Mouse (Mus musculus) brain, embryonic 14.5 days (tissue): ENCODE results near the gene Ahdc1. TPM values are rescaled to one million over a fixed set of nuclear protein-coding genes. Genes with fewer than 3 reads are reported as not detected.

Source experiments
- DNase-seq: peaks from one replicate; pipeline ENCODE4 v3.0.0-alpha.2; 2011; ENCODE audit warnings: low read depth
- CTCF ChIP-seq: fragments of 200-500 bp; IDR thresholded peaks from 2 replicates; pipeline ENCODE4 v1.5.1; 2012; ENCODE audit warnings: inconsistent platforms, mild to moderate bottlenecking, moderate library complexity, borderline replicate concordance; ENCODE audit not compliant: insufficient read depth, insufficient read length; ENCODE audit errors: extremely low read depth
- POLR2A ChIP-seq: fragments of 200-500 bp; IDR thresholded peaks from 2 replicates; pipeline ENCODE4 v1.6.1; 2012; ENCODE audit warnings: mild to moderate bottlenecking, inconsistent platforms, borderline replicate concordance; ENCODE audit not compliant: poor library complexity, insufficient read depth, insufficient read length, severe bottlenecking; ENCODE audit errors: extremely low read depth
- polyA plus RNA-seq: library from polyadenylated mRNA; depleted of rRNA; stranded (reverse); fragments of >200 nt; gene quantifications from 2 replicates; pipeline ENCODE4 v1.2.3, GENCODE M21; 2012

The Ahdc1 gene
- polyA plus RNA-seq, 1 experiment = 43.2 TPM

GRCm38 (mm10) chr4:133108481-133109334 lies 97.6 kb downstream of the Ahdc1 start:
- no peak for DNase-seq
- no peak for TF ChIP-seq POLR2A

GRCm38 (mm10) chr4:133109335-133109801 lies 98.3 kb downstream of the Ahdc1 start:
- DNase-seq = no peak
- no peak for TF ChIP-seq CTCF
- TF ChIP-seq POLR2A = no peak

DNA sequence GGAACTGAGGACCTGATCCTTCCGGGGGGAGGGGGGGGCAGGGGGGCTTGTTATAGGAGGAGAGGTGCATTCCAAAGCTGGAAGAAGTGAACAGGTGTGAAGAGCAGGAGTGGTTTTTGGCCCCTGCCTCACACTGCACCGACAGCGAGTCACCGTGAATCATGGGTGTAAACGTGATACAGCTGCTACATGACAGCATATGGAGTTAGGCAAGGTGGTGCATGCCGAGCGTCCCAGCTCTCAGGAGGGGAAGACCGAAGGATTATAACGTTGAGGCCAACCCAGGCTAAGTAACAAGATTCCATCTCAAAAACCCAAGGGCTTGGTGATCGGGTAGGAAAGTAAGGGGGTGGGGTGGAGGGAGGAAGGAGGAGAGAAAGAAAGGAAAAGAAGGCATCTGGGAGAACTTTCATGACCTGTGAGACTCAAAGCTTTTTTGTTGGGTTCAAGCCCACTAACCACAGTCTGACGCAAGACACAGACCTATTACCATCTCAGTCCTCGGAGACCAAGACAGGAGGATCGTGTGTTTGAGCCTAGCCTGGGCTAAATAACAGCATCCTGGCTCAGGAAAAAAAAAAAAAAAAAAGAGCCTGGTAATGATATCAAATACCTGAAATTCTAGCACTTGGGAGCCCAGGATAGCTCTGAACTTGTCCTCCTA lies 101.2 kb downstream of the Ahdc1 start:
- TF ChIP-seq CTCF = no peak
- no peak for TF ChIP-seq POLR2A
- no peak for DNase-seq

DNA sequence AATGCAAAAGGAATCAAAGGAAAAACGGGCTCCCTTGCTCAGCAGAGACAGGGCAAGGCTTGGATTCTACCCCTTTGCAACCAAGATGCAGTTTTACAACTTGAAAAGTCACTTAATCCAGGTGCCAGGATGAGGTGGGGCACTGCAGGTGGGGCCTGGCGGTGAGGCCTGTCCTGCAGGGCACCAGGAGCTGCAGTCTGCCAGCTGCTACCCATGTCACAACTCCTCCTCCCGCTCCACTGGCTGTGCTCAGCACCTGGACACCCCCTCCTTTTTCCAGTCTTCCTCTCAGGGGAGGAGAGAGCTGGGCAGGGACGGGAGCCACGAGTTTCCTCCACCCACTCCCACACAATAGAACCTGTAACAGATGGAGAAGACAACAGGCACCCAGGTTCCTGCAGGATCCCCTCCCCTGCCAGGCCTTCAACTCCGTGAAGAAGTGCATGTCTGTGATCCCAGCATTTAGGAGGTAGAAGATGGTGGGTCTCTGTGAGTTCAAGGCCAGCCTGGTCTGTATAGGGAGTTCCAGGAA lies 102.4 kb downstream of the Ahdc1 start:
- DNase-seq = no peak
- TF ChIP-seq POLR2A (no peak), CTCF (no peak)

DNA sequence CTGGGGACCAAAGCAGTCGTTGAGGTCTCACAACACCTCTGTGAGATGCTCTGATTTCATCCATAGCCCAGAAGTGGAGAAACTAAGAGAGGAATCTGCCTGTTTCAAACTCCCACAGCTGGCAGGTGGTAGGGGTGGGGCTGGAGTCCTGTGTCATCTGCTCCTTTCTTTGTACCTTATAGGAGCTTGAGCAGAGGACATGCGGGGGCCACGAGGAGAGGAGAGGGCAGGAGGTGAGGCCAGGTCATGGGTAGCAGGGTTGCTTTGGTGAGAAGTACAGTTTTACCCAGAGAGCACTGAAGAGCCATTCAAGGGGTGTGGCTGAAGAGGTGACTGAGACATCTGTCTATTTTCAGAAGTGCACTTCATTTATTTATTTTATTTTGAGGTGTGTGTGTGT lies 103.7 kb downstream of the Ahdc1 start:
- no peak for DNase-seq
- no peak for TF ChIP-seq POLR2A

DNA sequence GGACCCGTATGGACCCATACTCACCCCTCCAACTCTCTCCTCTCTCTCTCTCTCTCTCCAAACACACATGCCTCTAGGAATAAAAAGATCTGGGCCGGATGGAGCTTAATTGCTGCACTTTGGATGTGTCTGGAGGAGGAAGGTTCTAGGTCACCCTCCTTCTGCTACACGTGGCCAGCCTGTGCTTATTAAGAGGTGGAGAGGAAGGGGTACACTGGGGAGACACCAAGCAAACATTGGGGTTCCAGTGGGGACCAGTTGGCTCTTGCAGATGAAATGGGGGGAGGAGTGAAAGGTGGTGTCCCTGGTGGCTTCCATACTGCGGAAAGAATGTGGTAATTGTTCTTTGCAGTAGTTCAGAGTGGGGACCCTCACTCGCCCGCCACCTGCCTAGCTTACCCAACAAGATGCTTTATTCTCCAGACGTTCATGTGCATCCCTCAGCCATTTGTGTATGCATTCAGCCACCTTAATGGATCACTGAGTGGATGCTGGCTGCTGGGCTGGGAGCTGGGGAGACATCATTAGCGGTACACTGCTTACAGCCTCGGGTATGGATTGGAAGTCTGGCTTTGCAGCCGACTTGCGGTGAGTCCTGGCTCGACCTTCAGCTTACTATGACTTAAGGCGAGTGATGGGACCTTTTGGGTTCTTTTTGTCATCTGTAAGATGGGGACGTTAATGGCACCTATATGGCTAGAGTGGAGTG lies 104.8 kb downstream of the Ahdc1 start:
- no peak for TF ChIP-seq CTCF
- TF ChIP-seq POLR2A = no peak
- peak; percentile 54 for DNase-seq

- DNase-seq = peak; percentile 10
- TF ChIP-seq POLR2A (no peak), CTCF (no peak)
Observed at GRCm38 (mm10) chr4:133116756-133117470, 105.9 kb downstream of the Ahdc1 start.

GRCm38 (mm10) chr4:133117556-133118411 lies 106.7 kb downstream of the Ahdc1 start:
- peak; percentile 85 for DNase-seq
- TF ChIP-seq CTCF = no peak
- TF ChIP-seq POLR2A = no peak

DNA sequence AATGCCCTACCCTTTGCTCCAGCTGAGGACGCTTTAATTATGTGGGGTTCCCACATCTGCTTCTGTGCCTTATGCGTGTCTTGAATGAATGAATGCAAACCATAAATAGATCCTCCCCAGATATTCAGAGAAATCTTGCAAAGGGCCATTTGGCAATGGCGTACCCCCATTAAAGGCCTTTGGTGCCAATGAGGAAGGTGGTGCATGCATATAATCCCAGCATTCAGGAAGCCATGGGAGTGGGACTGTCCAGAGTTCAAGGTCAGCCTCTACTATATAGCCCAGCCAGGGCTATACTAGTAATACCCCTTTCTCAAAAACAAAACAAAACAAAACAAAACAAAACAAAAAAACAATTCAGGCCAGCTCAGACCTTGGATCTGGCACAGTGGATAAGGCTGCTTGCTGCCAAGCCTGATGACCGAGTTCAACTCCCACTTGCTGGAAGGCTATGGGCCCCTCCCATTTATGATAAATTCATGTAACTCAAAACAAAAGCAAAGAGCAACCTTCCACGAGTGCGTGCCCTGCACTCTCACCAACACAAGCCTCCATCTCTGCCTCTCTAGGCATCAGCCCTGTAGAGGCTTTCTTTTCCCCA lies 107.8 kb downstream of the Ahdc1 start:
- DNase-seq = no peak
- TF ChIP-seq POLR2A (no peak), CTCF (no peak)

DNA sequence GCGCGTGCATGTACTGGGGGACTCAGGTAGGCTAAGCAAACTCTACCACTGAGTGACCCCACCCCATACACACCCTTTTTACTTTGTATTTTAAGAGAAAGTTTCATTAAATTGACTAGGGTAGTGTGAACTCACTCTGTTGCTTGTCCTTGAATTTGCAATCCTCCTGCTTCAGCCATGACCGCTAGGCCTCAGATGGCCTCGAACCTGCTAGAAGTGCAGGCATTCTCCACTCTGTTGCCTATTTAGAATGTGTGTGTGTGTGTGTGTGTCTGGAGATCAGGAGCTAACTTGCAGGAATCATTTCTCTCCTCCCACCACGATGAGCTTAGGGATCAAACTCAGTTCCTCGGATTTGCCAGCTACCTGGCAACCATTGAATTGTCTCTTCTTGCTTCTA lies 108.5 kb downstream of the Ahdc1 start:
- no peak for DNase-seq
- TF ChIP-seq CTCF (no peak), POLR2A (no peak)
